Mouse (Mus musculus) embryo, embryonic 9.5 days (tissue): ENCODE measurements around the gene Acox3.
A peak's percentile ranks its signal among the peaks of the same experiment; 100 is the strongest.

Experiments used
- DNase-seq: peaks from one replicate; pipeline ENCODE4 v3.0.0-alpha.2; 2017; ENCODE audit errors: extremely low spot score

The Acox3 gene

DNA sequence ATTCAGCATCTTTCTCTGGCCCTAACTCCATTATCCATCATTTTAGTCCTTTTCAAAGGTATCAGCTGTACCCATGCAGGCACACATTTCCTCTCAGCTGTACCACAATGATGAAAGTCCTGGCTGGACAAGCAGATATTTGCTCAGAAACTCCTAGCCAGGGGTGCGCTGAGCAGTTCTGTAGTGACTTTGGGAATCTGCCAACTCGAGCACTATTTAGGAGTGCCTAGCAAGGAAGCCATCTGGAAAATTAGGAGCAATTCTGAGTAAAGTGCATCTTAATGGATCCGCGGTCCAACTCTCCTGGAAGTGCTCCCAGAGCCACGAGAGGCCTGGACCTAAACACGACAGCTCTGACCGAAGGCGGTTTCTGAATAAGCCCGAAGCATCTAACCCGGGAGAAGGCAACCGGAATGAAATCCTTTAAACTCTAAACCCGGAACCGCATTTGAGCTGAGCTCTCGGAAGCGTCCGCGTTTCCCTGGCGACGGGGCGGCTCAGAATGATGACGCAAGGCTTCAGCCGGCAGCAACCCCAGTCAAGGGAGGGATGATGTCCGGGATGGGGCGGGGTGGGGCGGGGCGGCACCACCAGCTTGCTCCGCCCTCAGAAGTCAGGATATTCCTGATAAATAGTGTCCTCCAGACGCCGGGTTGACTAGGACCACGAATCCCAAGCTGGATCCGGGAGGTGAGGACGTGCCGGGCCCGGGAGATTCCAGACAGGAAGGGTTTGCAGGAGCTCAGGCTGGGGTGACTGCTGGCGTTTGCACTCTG, at the start of gene Acox3:
Acox3 (plus strand) TSS at position 596 of the 776 bp plus-strand sequence.
- DNase-seq: peak; percentile 91

DNA sequence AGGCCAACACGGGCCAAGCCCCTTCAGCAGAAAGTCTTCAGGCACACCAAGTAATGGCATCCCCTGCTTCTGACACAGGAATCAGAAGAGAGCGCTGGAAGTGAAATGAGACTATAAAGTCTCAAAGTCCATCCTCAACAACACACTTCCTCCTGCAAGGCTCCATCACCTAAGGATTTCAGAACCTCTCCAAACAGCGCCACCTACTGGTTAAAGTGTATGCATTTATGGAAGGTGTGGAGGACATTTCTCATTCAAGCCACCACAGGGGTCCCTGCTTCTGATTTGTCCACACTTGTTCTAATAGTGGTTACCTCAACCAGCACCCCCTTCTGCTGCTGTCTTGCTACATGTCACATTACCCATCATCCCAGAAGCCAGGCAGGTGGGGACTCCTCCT, 46.6 kb upstream of the Acox3 start:
- no peak for DNase-seq

DNA sequence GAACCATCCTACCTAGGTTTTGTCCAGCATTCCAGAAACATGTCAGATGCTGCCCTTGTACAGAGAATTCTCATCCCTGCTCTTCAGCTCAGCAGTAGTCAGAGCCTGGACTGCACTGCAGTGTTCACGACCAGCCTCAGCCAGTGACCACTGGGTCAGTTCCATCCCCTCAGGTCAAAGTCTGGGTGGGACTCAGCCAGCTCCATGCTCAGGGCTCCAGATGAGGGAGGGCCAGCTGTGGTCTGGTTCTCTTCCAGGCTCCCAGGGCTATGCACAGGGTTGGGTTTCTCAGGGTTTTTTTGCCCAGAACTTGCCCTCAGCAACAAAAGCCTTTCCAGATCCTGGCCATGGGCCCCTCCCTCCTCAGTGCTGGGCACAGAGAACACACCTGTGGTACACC, 45.4 kb upstream of the Acox3 start:
- DNase-seq: no peak

DNA sequence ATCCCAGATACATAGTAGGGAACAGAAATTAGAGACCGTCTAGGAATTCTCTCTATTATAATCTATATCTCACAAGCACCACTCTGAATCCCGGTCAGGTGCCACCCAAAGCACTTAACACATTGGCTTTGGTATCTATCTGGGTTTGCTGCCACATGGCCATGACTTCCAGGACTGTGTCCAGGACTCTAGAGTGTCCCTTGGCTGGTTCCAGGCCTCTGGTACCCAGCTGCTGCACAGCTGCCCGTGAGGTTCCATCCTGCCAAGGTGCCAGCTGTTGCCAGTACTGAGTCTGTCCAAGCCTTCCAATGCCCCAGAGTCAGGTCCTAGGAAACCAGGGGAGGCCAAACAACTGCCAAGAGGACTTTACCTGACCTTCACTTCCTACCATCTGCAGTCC, 44.8 kb upstream of the Acox3 start:
- DNase-seq: no peak

DNA sequence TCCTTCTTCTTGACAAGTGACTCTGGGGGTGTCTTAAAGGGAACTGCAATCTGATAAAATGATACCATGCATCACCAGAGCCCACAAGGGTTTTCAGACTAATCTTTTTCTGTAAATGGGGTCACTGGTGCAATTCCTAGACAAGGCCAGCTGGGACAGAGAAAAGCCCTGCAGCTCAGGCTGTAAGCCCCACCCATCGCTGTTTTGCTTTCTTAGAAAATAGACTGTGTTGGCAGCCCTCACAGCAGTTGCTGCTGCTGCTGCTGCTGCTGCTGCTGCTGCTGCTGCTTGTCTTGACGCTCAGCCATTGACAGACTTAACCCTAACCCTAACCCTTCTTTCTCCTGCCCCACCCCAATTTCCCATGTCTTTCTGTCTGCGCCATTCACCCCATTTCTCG, 43.3 kb upstream of the Acox3 start:
- no peak for DNase-seq

DNA sequence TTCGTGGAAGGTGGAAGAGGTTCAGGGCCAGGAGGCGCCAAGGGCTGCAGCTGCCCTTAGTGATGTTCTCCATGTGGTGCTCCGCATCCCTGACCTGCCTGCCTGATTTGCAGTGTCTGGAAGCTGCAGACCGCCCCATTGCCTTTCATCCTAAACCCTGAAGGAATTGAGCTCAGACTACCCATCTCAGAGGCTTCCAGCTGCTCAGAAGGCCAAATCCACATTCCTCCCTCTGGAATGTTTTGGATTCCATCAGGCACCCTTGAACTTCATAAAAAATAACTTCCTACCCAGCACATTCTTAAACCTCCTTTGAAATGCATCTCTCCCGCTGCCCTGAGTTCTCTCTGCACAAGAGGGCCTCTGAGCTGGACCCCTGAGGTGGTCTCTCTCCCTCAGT, 42.3 kb upstream of the Acox3 start:
- no peak for DNase-seq

DNA sequence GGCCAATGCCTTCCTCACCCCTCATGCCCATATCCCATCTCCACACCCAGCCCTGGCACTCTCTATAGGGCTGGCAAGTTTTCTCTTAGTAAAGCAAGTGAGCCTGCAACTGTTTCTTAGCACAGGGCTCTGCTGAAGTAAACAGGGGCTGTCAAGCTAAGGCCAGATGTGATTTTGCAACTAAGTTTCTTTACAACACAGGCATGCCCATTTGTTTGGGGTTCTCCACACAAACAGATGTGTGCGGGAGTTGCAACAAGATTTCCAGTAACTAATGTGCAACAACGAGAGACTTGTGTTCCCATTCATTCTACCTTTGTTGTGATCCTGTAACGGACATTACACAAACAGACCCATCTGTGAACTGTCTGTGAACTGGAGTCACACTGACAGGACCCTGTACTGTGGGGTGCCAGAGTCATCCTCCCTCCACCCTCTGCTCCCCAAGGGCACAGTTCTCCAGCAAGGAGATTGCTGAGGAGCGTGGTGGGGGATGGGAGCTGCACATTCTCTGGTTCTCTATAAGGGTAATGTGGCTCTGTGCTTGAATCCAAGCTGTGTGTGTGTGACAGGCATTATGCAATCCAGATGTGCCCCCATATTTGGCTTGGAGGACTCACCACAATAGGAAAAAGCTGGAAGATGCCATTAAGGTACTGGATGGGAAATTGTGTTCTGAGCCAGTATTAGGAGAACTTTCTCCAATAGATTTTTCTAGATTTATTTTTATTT, 41.6 kb upstream of the Acox3 start:
- DNase-seq: no peak

DNA sequence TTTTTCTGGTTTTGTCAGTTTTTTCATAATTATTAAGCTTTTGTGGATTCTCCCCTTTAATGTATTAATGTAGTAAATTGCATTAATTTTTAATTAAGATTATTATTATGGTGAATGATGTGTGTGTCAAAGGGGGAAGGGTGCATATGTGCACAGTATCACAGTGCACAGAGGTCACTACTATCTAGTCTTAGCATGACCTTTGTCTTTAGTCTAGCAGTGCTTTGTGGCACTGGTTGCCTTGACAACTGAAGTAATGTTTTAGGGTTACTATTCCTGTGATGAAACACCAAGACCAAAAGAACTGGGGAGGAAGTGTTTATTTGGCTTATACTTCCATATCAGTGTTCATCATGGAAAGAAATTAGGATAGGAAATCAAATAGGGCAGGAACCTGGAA, 36.7 kb upstream of the Acox3 start:
- DNase-seq: no peak

DNA sequence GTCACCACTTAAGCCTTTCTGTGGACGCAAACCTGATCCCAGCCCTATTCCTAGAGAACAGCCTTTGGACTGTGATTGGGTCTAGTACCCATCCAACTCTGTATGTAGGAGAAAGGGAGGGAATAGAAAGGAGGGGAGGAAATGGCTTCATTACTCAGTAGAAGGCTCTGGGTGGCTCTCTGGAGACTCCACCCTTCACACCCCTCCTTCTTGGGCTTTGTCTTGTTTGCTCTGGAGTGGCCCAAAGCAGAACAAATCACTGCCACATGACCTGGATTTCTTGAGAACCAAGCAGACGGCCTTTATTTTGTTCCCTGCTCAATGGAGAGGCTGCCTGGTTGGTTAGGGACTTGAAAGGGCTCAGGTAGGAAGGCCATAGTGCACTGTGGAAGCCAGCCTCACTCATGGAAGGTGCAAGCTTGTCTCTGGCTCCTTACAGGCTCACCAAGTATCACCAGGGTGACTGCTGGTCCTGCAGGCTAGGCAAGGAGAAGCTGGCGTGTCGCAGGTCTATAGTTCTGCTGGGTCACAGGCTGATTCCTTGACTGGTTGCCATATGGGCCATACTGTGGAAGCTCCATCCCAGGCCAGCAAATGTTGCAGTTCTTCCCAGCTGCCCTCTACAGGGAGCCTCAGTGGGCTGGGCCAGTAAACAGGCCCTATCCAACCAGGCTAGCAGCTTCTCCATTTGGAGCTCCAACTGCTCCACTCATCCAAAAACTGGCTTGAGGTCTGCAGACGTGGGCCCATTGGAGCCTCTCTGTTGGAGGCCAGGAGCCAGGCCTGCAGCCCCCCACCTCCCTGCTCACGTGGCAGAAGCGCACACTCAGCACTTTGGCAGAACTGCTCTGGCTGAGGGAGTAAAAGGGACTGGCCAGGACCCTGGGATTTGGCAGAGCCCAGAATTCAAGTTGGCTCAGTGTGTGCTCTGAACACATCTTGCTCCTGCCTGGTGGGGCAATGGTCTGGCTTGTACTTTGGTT, 30.7 kb upstream of the Acox3 start:
- DNase-seq: no peak

DNA sequence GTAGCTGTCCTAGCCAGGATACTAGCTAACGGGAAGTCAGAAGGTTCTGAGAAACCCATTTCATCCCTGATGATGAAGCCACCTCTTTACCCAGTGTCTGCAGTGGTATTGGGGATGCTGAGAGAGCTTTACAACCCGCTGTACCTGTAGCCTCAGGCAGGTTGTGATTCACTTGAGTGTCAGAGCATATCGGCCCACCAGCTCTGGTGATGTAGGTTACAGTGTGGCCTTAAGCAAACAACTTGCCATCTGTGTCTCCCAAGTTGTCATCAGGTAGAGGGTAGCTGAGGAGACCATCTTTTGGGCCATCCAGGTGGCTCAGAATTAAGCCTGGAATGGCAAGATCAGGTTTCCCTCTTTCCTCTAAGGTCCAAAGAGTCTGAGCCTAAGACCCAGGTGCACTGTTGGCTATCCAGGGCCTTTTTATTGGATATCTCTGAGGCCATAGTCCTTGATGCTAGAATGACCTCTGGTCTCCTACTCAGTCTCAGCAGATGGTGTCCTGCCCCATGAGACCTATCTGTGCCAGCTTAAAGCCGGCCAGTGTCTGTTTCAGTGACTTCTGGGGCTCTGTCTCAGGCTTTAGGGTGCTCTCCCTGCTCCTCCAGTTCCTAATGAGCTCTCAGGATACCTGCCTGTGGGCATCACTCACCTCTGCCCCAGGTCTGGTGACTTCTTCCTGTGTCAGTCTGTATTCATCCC, 29.9 kb upstream of the Acox3 start:
- no peak for DNase-seq

DNA sequence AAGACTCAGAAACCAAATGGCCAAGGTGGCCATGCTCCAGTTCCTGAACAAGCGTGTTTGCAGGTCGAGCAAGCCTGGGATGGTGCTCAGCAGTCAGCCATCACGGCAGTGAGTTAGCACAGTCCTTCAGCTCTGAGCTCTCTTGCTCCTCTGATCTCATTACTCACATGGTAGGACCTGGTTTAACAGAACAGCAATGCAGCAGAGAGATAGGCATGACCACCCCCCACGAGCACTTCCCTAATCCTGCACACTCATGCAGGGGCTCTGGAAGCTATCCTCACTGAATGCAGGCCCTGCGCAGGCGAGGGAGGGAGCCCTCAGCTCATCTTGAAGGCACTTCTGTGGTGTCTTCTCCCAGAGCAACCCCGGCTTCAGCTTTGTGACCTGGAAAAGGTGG, 26.4 kb upstream of the Acox3 start:
- DNase-seq: no peak

DNA sequence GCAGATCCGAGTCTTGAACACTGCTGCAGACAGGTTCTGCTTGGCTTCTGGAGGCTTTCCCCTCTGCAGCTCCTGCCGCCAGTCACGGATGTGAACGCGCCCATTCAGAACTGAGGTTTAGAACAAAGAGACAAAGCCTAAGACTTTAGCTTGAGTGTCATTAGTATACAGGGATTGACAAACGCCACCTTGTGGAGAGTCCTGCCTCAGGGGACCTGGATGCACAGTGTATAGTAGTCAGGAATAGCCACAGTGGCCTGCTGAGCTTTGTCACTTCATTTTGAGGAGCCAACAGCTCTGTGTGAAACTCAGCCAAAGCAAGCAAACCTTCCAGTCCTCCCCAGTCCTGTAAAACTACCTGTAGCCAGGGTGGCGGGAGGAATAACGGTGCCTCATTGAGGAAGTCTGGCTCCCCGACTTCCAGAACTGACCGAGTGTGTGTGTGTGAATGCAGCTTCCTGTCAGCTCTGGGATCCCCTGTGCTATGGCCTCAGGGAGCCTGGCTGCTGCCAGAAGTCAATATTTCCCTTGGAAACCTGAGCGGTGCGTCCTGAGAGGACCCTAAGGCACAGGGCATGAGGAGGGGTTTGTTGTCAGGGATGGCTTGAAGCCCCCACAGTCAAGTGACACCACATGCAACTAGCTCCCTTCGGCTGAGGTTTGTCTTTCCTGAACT, 24.8 kb upstream of the Acox3 start:
- peak; percentile 20 for DNase-seq

DNA sequence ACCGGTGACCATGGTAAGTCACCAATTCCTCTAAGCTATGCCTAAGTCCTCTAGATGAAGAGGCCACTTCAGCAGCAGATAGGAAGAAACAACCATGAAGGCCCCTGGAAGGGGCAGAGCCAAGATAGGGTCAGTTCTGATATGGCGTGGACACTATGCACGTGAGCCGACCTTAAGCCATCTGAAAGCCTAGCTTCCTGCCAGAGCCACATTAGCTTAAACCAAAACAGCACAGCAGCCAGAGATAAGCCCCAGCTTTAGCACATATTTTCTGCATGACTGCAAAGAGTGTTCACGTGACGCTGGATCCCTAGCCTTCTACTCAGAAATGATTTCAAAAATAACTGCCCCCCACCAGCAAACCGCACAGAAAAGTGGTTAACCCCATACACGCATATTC, 23.4 kb upstream of the Acox3 start:
- no peak for DNase-seq

DNA sequence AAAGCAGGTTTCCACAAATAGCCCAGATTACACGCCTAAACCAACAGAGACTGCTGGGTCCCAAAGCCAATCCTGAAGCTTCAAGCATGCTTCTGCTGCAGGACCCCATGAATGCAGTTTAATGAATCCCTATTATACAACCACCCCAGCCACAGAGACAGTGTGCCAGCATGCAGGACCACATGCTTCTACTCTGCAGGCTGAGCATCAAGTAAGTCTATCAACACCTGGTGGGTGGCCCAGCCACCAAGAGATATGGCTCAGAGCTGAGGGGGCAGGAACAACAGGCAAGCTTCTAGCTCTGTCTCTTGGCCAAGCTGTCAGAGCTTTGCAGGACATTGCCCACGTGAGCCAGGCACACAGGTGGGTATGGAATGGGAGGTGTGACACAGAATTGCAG, 20.2 kb upstream of the Acox3 start:
- no peak for DNase-seq

DNA sequence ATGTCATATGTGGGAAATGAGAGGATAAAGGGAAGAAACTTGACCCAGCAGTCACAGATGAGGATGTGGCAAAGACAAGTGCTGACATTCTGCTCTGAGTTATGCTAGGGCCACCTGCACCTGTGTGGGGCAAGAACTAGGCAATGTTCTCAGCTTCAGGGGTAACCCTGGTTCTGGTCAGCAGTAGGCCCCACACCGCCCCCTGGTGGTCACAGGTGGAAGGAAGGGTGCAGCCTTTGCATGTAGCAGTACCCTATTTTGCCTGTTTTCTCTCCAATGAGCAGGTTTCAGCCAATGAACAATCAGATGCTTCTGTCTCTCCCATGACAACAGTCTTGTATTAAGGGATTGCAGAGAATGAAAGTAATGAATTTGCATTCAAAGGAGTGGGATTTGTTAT, 19.4 kb upstream of the Acox3 start:
- DNase-seq: peak; percentile 77

DNA sequence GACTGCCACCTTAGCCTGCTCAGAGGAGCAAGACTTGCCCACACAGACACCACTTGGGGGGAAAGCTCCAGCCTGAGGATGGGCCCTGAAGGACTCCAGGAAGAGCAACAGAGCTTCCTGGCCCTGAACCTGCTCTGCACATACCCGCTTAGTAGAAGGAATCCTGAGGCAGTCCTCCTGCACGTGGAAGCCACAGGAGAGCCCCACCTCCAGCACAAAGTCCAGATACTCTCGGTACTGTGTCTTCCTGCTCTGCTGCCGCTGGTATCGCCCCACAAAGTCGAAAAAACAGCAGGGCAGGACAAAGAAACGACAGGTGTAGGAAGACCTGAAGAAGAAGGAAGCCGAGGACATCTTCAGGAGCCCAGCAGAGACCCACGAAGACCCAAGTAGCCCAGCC, 17.6 kb upstream of the Acox3 start:
- DNase-seq: no peak

DNA sequence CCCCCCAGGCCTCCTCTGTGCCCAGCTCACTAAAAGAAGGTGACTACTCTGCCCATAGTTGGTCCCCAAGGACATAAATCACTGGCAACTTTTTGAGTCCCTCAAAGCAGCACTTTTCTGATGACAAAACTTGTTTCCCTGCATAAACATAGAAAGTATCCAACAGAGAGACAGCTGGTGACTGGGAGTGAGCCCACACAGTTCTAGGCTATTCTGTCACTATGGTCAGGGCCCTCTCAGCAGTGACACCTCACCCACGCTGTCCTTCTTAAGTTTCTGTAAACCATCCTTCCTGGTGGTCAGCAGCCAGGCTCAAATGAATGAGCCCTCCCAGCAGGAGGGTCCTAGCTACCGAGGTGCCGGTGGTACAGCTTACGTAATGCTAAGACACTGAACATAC, 16.2 kb upstream of the Acox3 start:
- no peak for DNase-seq

DNA sequence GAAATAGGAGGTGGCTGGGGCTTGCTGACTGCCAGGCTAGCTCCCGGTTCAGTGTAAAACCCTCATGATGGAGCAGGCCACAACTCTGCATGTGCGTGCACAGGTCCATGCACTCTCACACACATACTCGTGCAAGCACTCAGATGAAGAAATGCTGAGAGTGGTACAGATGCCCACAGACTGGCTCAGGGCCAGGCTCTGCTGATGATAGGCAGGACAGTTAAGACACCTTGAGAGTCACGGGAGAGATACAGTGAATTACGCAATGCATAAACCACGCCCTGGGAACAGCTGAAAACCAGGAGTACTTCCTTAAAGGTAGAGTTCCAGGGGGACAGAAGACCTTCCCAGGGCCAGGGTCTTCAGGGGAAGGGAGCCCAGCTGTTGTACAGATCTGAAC, 11.3 kb upstream of the Acox3 start:
- DNase-seq: no peak

DNA sequence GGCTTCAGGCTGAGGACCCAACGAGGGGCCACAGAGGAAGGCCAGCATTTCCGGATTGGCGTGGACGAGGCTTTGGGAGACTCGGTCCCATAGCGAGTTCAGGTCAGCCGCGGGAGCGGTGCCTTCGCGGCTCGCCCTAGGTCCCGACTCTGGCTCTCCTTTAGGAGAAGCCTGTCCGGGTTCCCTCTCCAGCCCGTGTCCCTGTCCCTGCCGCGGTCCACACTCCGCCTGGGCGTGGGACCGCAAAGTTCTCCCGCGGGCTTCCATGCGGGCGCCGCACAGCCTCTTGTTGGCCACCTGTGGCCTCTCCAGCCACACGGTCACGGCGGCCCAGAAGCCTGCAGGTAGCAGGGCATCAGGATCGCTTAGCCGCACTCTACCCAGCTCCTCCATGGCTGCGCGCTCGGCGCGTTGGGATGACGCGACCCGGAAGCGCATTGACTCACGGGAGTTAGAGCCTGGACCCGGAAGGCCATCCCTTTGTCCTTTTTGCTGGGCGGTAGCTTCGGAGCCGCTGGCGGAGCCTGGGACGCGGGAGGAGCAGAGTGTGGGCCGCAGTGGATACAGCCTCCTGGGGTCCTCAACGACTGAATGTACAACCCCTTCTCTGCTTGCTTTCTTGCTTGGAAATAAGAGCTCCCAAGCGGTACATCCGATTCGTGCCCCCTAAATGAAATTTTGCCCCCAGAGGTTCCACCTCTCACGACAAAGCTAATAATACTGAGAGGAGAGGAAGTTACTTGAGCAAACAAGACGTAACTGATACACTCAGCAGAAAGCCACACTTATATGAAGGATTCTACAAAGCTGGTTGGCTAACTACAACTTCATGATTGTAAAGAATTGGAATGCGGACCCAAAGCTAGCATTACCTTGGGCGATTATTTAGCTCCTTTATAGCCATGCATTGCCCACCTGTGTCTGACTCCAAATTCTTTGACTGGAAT, 7.9 kb upstream of the Acox3 start, which contains the start of gene Trmt44:
Trmt44 (minus strand) TSS at position 418 of the 947 bp plus-strand sequence.
- DNase-seq: peak; percentile 92
